Mouse (Mus musculus) brain, embryonic 14.5 days (tissue): ENCODE results near the gene Ubash3b. TPM values are rescaled to one million over a fixed set of nuclear protein-coding genes. Genes with fewer than 3 reads are reported as not detected.

ENCODE experiments used
- DNase-seq: peaks from one replicate; pipeline ENCODE4 v3.0.0-alpha.2; 2011; ENCODE audit warnings: low read depth
- CTCF ChIP-seq: fragments of 200-500 bp; IDR thresholded peaks from 2 replicates; pipeline ENCODE4 v1.5.1; 2012; ENCODE audit warnings: inconsistent platforms, mild to moderate bottlenecking, moderate library complexity, borderline replicate concordance; ENCODE audit not compliant: insufficient read depth, insufficient read length; ENCODE audit errors: extremely low read depth
- POLR2A ChIP-seq: fragments of 200-500 bp; IDR thresholded peaks from 2 replicates; pipeline ENCODE4 v1.6.1; 2012; ENCODE audit warnings: mild to moderate bottlenecking, inconsistent platforms, borderline replicate concordance; ENCODE audit not compliant: poor library complexity, insufficient read depth, insufficient read length, severe bottlenecking; ENCODE audit errors: extremely low read depth
- polyA plus RNA-seq: library from polyadenylated mRNA; depleted of rRNA; stranded (reverse); fragments of >200 nt; gene quantifications from 2 replicates; pipeline ENCODE4 v1.2.3, GENCODE M21; 2012

Gene Ubash3b
- polyA plus RNA-seq, 1 experiment, result 16.3 TPM

- DNase-seq, result no peak
- TF ChIP-seq CTCF (no peak), POLR2A (no peak)
These were observed 866 bp upstream of the Ubash3b start for GRCm38 (mm10) chr9:41162363-41162762.

GRCm38 (mm10) chr9:41160536-41161176 lies 841 bp downstream of the Ubash3b start:
- no peak for TF ChIP-seq POLR2A
- no peak for TF ChIP-seq CTCF
- peak; percentile 69 for DNase-seq

GRCm38 (mm10) chr9:41159223-41159622 lies 2.3 kb downstream of the Ubash3b start:
- no peak for DNase-seq
- no peak for TF ChIP-seq POLR2A
- TF ChIP-seq CTCF, result no peak

GRCm38 (mm10) chr9:41157872-41158567 lies 3.5 kb downstream of the Ubash3b start:
- no peak for DNase-seq
- no peak for TF ChIP-seq CTCF
- TF ChIP-seq POLR2A, result no peak

- TF ChIP-seq CTCF (no peak), POLR2A (no peak; the same call in 1 of the 2 replicates)
- peak; percentile 94 for DNase-seq
These were observed 4.3 kb downstream of the Ubash3b start for GRCm38 (mm10) chr9:41157020-41157871.

- TF ChIP-seq CTCF (no peak), POLR2A (no peak)
These were observed 4.8 kb downstream of the Ubash3b start for GRCm38 (mm10) chr9:41156720-41157019.

GRCm38 (mm10) chr9:41156006-41156719 lies 5.3 kb downstream of the Ubash3b start:
- no peak for DNase-seq
- TF ChIP-seq POLR2A (no peak), CTCF (no peak)

More at GRCm38 (mm10) chr9:41156720-41157019, 4.8 kb downstream of the Ubash3b start:
- peak; percentile 58 for DNase-seq

- TF ChIP-seq POLR2A (no peak), CTCF (no peak)
- no peak for DNase-seq
These were observed 7.5 kb downstream of the Ubash3b start for GRCm38 (mm10) chr9:41153979-41154378.

- TF ChIP-seq POLR2A, result no peak
- peak; percentile 31 for DNase-seq
These were observed 8.4 kb downstream of the Ubash3b start for GRCm38 (mm10) chr9:41153050-41153449.

GRCm38 (mm10) chr9:41151491-41151890 lies 10.0 kb downstream of the Ubash3b start:
- DNase-seq, result peak; percentile 68
- TF ChIP-seq CTCF, result no peak
- TF ChIP-seq POLR2A, result no peak

- TF ChIP-seq CTCF (no peak), POLR2A (no peak)
- no peak for DNase-seq
These were observed 11.6 kb downstream of the Ubash3b start for GRCm38 (mm10) chr9:41149896-41150295.
